Mouse (Mus musculus) bone marrow macrophage, adult 2 months (primary cell): ENCODE measurements at regions not wholly inside any gene's neighbourhood (a gene's known extent, or its start where the extent isn't known, plus 50 kb on each side); places are given as distances from the start of the nearest gene placed in this dataset.

Experiments
- H3K27ac ChIP-seq: 2 replicates; pipeline ENCODE4 v1.5.1; 2012; ENCODE audit warnings: low read depth, low read length; ENCODE audit not compliant: insufficient read depth
- H3K4me1 ChIP-seq: 2 replicates; pipeline ENCODE4 v1.6.1; 2012; ENCODE audit warnings: low read length; ENCODE audit not compliant: control insufficient read depth, insufficient read depth
- H3K4me3 ChIP-seq: 2 replicates; pipeline ENCODE4 v1.5.1; 2012; ENCODE audit warnings: mild to moderate bottlenecking, low read length, moderate library complexity; ENCODE audit not compliant: insufficient read depth
- CTCF ChIP-seq: IDR thresholded peaks from 2 replicates; pipeline ENCODE4 v1.5.1; 2012; ENCODE audit warnings: low read depth, mild to moderate bottlenecking, low read length, moderate library complexity
- POLR2A ChIP-seq: IDR thresholded peaks from 2 replicates; pipeline ENCODE4 v1.6.1; 2012; ENCODE audit warnings: mild to moderate bottlenecking, low read depth, low read length, borderline replicate concordance

DNA sequence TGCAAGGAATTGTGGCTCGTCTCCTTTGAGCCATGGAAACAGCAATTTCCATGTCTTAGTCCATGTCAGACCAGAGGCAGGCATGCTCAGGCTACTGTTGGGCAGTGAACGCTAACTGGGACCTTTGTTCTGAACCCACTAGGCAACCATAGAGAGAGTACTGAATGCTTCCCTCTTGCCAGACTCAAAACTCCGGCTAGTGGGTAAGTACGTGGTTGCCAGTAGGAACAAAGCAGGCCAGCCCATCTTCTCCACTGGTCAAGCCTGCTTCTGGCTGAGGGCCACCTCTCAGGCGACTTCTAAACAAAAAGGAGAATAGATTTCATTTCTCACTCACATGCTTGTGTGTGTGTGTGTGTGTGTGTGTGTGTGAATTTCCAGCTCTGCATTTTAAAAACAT lies 163.8 kb upstream of the Maf start:
- TF ChIP-seq POLR2A: no peak
- no peak for TF ChIP-seq CTCF
- H3K4me3 ChIP-seq: no peak overlapping the region
- no peaks in the 10 kb centered on the region for H3K4me1 ChIP-seq
- no peak overlapping the region for H3K27ac ChIP-seq

GRCm38 (mm10) chr8:115861381-115861780 lies 153.8 kb upstream of the Maf start:
- TF ChIP-seq CTCF (no peak), POLR2A (no peak)
- Histone ChIP-seq H3K4me1 (no peaks in the 10 kb centered on the region), H3K4me3 (no peak overlapping the region), H3K27ac (no peak overlapping the region)

DNA sequence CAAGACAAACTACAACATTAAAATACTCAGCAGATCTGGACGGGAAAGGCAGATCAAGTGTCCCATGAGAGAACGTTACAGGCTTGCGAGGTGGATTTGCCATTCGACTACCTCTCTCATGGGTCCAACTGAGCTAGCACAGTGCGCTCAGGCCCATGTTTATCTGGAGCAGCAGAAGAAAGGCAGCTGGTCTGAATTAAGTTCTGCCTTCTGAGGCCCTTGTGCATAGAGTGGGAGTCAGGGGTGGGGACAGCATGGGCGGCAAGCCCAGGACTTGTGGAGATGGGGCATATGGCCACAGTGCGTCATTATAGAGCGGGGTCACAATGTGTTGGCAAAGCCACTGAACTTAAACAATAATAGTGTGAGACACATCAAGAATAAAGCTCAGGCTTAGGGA lies 151.8 kb upstream of the Maf start:
- no peak for TF ChIP-seq POLR2A
- TF ChIP-seq CTCF: no peak
- H3K4me3 ChIP-seq: no peak overlapping the region
- no peaks in the 10 kb centered on the region for H3K4me1 ChIP-seq
- no peak overlapping the region for H3K27ac ChIP-seq

DNA sequence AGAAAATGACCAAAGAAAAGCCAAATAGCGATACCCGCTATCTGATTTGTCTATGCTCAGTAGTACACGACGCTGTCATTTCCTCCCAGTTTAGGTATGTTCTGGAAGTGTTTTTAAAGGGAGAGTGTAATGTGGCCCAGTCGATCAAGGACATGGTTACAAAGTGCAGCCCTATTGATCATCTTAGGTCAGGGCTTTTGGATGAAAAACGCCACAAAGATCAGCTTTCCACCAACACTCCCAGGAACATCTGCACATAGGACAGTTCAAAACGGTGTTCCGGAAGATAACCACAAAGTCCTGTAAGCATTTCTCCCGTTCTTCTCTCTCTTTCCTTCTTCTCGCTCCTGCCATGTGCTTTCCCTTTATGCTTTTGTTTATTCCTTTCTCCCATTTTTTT lies 149.2 kb upstream of the Maf start:
- Histone ChIP-seq H3K27ac (no peak overlapping the region), H3K4me1 (no peaks in the 10 kb centered on the region), H3K4me3 (no peak overlapping the region)
- TF ChIP-seq CTCF (no peak), POLR2A (no peak)

DNA sequence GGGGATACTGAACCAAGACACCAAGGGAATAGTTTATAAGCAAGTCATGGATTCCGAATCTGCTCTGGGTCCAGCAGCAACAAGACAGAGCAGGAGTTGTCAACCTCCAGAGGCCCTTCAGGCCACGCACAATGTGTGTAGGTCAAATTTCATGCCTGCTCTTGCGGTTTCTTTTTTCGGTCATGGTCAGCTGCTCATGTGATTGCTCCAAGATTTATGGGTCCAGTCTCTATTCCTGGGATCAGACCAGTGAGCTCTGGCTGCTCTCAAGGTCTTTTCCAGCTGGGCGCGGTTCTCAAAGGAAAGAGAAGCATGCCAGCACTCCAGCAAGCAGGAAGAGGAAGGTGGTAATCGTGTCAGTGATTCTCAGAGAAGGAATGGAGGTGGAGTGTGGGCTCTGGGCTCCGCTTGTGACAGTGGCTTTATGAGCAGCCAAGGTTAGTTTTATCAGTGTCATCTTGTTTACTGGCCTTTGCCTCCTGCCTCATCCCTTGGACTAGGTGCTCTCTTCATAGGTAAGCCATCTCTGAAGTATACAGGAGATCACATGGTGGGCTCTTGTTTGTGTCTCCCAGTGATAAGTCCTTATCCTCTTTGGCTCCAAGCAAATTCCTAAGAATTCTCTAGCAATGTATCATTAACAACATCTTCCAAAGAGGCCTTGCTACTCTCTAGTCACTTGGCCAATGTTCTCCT lies 148.5 kb upstream of the Maf start:
- Histone ChIP-seq H3K27ac (no peak overlapping the region), H3K4me1 (no peaks in the 10 kb centered on the region), H3K4me3 (no peak overlapping the region)
- TF ChIP-seq CTCF: no peak
- TF ChIP-seq POLR2A: no peak

- Histone ChIP-seq H3K27ac (no peak overlapping the region), H3K4me1 (no peaks in the 10 kb centered on the region), H3K4me3 (no peak overlapping the region)
- TF ChIP-seq CTCF (no peak), POLR2A (no peak)
These were observed 146.8 kb upstream of the Maf start for GRCm38 (mm10) chr8:115854209-115854900.

- H3K4me1 ChIP-seq: no peaks in the 10 kb centered on the region
- H3K27ac ChIP-seq: no peak overlapping the region
- H3K4me3 ChIP-seq: no peak overlapping the region
- TF ChIP-seq POLR2A: no peak
- no peak for TF ChIP-seq CTCF
These were observed 143.0 kb upstream of the Maf start for GRCm38 (mm10) chr8:115850552-115850951.

- Histone ChIP-seq H3K4me3 (no peak overlapping the region), H3K4me1 (no peaks in the 10 kb centered on the region), H3K27ac (no peak overlapping the region)
- no peak for TF ChIP-seq CTCF
- no peak for TF ChIP-seq POLR2A
These were observed 125.8 kb upstream of the Maf start for GRCm38 (mm10) chr8:115833391-115833790.

DNA sequence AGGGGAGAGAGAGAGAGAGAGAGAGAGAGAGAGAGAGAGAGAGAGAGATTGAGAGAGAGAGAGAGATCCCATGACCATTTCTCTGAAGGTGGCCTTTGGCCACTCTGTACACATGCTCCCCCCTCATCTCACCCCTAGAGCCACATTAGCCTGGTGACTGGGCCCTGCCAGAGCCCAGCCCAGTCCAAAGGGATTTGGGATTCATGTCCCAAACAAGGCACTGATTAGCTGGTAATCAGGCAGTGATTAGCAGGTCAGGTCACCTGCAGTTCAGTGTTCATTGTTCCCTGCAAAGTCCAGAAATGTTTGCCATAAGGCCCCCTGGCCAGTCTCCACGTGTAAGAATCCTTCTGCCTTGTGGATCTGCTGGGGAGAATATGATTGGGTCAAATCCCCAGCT lies 124.1 kb upstream of the Maf start:
- Histone ChIP-seq H3K4me1 (no peaks in the 10 kb centered on the region), H3K4me3 (no peak overlapping the region), H3K27ac (no peak overlapping the region)
- TF ChIP-seq CTCF (no peak), POLR2A (no peak)

- no peak overlapping the region for H3K27ac ChIP-seq
- H3K4me3 ChIP-seq: no peak overlapping the region
- TF ChIP-seq POLR2A (no peak), CTCF (no peak)
- H3K4me1 ChIP-seq: no peaks in the 10 kb centered on the region
These were observed 122.5 kb upstream of the Maf start for GRCm38 (mm10) chr8:115830012-115830662.
